Mouse (Mus musculus) G1E-ER4 (cell line): ENCODE data around the gene Mgat4b. TPM values are rescaled to one million over a fixed set of nuclear protein-coding genes. Genes with fewer than 3 reads are reported as not detected.
"Not testable (repeated sequence)": the region's sequence is repeated elsewhere in the genome, so short reads cannot be mapped to it uniquely, and the experiment has no call there.

Source experiments
- GATA1 ChIP-seq: IDR thresholded peaks from one replicate; pipeline ENCODE4 v1.8.0; 2012; ENCODE audit warnings: low read length, inconsistent platforms
- polyA plus RNA-seq: library from polyadenylated mRNA; stranded (reverse); fragments of >175 nt; gene quantifications from 2 replicates; pipeline ENCODE4 v1.2.3, GENCODE M21; 2012

The Mgat4b gene
- polyA plus RNA-seq = 123 and 151 TPM in 2 replicates

DNA sequence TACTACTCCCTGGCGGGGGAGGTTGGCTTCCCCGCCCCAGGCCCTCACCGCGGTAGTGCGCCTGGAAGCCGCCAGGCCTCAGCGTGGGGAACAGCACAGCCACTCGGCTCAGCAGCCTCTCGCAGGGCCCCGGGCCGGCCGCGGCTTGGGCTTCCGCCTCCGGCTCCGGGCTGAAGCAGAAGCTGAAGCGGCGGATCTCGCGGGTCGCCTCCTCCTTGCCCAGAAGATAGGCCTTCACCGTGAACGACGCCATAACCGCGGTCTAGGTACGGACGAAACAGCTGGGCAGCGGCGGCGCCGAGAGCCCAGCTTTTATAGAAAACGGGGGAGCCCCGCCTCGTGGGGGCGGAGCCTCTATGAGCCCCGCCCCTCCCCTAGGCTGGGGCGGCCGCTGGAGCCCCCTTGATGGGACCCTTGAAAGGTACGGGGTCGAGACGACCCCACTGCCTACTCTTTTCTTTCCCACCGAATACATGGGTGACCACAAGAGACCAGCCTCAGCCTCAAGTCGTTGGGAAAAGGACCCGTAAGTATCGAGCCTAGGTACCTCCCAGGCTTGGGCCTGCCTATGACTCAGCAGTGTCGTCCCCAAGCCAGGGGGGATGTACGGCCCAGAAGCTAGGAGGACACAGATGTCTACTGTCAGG is at the start of gene Mgat4b, which contains the start of gene Sqstm1:
Gene Mgat4b (plus strand): TSS at position 386 of the 647 bp plus-strand sequence.
Gene Sqstm1 (minus strand): TSS at position 323 of the 647 bp plus-strand sequence.
- TF ChIP-seq GATA1 = no peak

- no peak for TF ChIP-seq GATA1
These were observed 48.9 kb upstream of the Mgat4b start for GRCm38 (mm10) chr11:50161578-50162304.

DNA sequence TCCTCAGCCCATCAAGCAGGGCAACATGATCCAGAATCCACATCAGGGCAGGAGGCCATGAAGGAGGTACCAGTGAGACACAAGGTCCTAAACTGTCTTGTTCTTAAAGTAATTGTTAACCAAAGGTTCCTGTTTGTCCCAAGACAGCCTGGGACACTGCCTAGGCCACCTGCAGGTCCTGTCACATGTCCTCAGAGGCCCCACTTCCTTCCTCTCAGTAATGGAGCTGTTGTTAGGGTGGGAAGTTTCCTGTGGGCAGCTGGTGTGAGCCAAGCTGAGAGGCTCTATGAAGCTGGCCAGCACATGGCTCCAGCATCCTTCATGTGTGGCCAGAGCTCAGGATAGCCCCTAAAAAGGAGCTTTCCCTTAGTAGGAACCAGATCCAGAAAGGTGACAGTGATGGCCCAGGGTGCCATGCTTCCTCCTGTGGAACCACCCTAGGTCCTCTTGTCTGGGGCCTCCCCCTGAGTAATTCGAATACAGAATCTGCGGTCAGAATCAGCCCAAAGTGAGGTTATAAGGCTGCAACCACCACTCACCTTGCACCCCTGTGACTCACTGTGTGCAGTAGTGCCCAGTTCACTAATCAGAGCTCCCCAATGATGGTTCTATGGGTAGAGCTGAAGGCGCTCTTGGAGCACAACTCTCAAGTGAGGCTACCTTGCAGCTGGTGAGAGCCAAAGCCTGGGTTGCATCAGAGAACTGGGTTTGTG is 48.2 kb upstream of the Mgat4b start:
- no peak for TF ChIP-seq GATA1

- TF ChIP-seq GATA1 = no peak
These were observed 42.3 kb upstream of the Mgat4b start for GRCm38 (mm10) chr11:50168352-50168751.

GRCm38 (mm10) chr11:50174111-50174729 is 36.5 kb upstream of the Mgat4b start, which contains the start of gene Mrnip:
Gene Mrnip, plus strand, starts transcription at chr11:50174444.
- TF ChIP-seq GATA1 = not testable (repeated sequence)

DNA sequence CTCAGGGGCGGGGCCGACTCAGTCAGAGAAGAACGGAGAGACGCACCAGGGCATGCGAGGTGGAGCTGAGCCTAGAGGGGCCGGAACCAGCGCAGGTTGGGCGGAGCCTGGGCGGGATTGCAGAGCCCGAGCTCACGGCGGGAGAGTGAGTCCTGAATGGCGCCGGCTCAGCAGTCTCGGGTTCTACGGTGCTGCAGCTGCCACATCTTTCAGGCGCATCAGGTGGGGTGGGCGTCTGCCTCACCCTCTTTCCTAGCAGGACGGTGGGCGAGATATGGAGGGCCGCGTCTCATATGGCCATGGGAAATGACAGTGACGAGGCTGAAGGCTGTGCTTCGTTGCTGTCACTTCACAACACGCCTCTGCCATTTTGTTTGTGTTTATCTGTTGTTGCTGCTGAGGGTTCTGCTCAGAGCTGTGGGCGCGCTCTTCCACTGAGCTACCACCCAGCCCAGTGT is 35.9 kb upstream of the Mgat4b start:
- no peak for TF ChIP-seq GATA1

GRCm38 (mm10) chr11:50176351-50176750 is 34.3 kb upstream of the Mgat4b start:
- no peak for TF ChIP-seq GATA1

DNA sequence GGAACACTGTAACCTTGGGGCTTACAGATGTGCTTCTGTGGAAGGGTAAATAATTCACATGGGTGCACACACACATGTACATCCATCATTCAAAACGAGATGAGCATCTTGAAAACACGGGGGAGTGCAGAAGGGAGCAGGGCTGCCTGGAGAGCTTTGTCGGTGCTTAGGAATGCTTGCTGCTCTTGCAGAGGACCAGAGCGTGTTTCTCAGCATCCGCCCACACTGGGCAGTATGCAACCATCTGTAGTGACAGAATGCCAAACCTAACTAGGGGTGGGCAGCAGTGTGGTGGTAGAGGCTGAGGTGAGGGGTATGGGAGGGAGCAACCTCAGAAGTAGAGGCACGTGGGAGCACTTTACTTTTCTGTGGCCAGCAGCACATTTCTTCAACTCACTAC is 33.6 kb upstream of the Mgat4b start:
- no peak for TF ChIP-seq GATA1

GRCm38 (mm10) chr11:50178532-50179488 is 31.9 kb upstream of the Mgat4b start:
- no peak for TF ChIP-seq GATA1

DNA sequence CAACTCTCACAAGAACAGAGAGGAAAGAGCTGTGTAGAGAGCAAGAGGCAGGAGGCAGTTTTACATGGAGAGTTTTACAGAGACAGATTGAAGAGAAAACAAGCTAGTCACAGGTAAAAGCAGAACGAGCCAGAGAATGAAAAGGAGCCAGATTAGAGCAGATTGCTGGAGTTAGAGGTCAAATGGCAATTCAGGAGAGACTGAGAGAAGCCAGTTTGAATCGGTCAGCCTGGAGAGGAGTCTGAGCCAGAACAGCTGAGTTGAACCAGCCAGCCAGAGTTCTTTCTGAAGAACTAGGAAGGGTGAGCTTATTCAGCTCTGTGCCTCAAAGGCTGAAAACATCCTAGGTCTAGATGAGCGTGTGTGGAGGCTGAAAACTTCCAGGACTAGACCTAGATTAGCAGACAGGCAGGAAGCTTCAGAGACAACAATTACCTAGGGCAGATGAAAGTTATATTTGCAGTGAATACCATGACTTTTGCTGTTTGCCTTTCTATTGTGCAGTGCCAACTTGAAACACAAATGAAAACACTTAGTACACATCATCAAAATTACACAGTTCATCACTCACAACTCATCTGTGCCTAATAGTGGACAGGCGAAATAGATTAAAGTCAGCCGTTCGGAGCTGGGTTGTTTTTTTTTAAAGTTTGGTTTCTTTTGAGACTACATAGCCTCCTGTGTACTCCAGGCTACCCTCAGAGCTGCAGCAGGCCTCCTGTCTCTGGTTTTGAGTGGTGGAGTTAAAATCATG is 30.0 kb upstream of the Mgat4b start:
- no peak for TF ChIP-seq GATA1

GRCm38 (mm10) chr11:50182702-50183101 is 28.0 kb upstream of the Mgat4b start:
- no peak for TF ChIP-seq GATA1

DNA sequence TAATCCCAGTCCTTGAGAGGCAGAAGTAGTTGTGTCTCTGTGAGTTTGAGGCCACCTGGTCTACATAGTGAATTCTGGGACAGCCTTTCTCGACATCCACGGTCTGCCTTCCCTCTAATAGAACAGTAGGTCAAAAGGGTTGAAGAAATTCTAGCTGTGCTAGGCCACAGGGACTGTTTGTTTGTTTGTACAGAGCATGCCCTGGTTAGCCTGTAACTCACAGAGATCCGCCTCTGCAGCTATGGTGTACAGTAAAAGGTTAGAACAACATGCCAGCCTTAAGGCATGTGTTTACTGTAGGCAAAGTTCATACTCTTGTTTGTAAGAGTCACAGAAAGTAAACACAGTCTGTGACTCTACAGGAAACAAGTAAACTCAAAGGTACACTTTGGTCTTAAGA is 25.9 kb upstream of the Mgat4b start:
- TF ChIP-seq GATA1 = no peak

- TF ChIP-seq GATA1 = no peak
These were observed 22.0 kb upstream of the Mgat4b start for GRCm38 (mm10) chr11:50188682-50189081.

DNA sequence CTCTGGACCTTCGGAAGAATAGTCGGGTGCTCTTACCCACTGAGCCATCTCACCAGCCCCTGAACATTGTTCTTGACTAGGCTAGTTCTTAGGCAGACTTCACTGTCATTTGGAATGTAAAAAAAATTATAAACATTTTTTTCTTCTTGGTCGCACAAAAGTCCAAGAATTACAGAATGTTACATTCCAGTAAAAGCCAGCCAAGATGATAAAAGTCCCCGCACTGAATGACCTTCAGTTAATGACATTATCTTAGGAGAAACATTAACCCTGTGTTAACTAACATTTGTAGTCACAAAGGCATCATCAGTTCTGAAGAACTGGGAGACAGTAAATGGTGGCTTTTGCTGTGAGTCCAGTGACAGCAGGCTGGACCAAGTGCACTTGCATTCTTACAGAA is 20.3 kb upstream of the Mgat4b start:
- TF ChIP-seq GATA1 = no peak

DNA sequence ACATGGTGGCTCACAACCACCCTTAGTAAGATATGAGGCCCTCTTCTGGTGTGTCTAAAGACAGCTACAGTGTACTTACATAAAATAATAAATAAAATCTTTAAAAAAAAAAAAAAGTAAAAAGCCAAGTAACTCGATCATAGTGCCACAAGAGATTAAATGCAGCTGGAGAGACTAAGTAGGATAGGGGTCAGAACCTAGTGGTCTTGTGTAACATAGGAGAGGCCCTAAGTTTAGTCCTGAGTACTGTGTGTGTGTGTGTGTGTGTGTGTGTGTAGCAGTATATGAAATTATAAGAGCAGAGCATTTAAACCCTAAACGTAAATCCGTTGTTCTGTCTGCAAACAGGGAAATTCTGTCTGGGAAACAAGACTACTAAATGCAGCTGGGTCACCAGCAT is 18.4 kb upstream of the Mgat4b start:
- no peak for TF ChIP-seq GATA1
